ENCODE assay signal across 13 mouse cellular contexts in the genomic region with DNA sequence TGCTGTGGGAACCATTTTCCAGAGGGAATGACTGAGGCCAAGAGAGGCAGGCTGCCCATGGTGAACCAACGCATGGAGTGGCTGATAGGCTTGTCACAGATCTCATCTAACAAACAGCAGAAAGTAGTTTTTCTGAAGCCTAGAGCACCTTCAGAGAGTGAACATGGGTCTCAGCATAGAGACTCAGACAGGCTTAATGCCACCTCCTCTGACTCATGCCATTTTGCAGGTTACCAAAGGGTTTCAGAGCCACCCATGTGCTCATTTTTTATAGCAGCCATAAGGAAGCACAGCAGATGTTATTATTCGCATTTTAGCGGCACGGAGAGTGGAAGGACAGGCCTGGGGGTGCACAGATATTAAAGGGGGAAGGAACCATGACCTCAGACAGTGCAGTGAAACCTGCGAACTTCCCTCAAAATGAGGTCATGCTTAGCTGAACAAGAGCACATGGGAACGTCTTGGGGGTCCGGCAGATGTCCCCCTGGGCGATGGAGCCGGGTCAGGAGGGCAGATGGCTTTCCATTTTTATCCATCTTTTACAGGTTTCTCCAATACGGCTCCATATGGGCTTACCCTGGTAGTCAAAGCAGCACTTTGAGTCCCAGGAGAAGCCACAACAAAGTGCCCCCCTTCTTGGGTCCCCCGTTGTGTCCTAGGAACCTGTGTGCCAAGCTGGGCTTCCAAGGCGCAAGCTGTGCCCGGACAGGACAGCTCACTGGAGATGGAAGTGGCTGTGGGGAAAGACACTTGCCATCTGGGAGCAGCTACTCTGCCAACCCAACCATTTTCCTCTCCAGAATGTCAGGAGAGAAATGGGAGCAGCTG.
DNase-seq lines count a peak whose midpoint lies in the region; ATAC-seq and TF ChIP-seq lines count a peak whose summit lies in the region.
"Had no signal": no experiment of that assay in that cellular context is flagged by ENCODE, and none has a peak within 500 bp of the region (broad histone marks: within the 10 kb centered on the region; RNA-seq: fewer than 3 reads in every experiment).

No protein-coding gene starts in this region.

- H3K9ac ChIP-seq in hindbrain, embryonic 16.5 days (ENCODE audit: low read depth, low read length): no peak overlapping the region
- no peak overlapping the region for H3K9ac ChIP-seq in forebrain, postnatal 0 days
- H3K9ac ChIP-seq: liver, embryonic 14.5 days had no signal

- H3K36me3 ChIP-seq in hindbrain, embryonic 16.5 days (ENCODE audit: control insufficient read depth, insufficient read depth, low read length): no peaks in the 10 kb centered on the region
- no peaks in the 10 kb centered on the region for H3K36me3 ChIP-seq in hindbrain, embryonic 10.5 days
- H3K36me3 ChIP-seq in forebrain, postnatal 0 days (ENCODE audit: insufficient read depth): no peaks in the 10 kb centered on the region

- no peaks in the 10 kb centered on the region for H3K9me3 ChIP-seq in hindbrain, embryonic 16.5 days (ENCODE audit: control insufficient read depth, low read length)
- H3K9me3 ChIP-seq in hindbrain, embryonic 10.5 days: 0 out of 2 replicates have a peak, but pooled peaks cover 2% of the 10 kb centered on the region
- H3K9me3 ChIP-seq in forebrain, postnatal 0 days (ENCODE audit: low read length): 0 out of 2 replicates have a peak, but pooled peaks cover 1% of the 10 kb centered on the region

- intact Hi-C loops in gastrocnemius, adult 2 months (cut with DNase I): no loop called here

- no peak for DNase-seq in hindbrain, embryonic 10.5 days (ENCODE audit: low spot score)
- DNase-seq in brain, adult 2 months (ENCODE audit: low read depth, low spot score): peak; percentile 98
- DNase-seq in cerebellum, adult 11-12 months: peak; percentile 99
- DNase-seq in forebrain, postnatal 0 days: peak; percentile 45
- no peak for DNase-seq in adrenal gland, postnatal 4 days (ENCODE audit: low spot score in 2 of 2)
- DNase-seq in gastrocnemius, adult 2 months: no peak
- DNase-seq: gastrocnemius, postnatal 14 days; heart, postnatal 4 days; kidney, postnatal 10 days; right cerebral cortex, postnatal 4 days had no signal

- H3K27me3 ChIP-seq in hindbrain, embryonic 16.5 days (replicated peaks; ENCODE audit: control insufficient read depth, insufficient read depth, low read length): no peaks in the 10 kb centered on the region
- 0 out of 2 replicates have a peak, but pooled peaks cover 4% of the 10 kb centered on the region for H3K27me3 ChIP-seq in hindbrain, embryonic 10.5 days (ENCODE audit: insufficient read depth, poor library complexity, severe bottlenecking)
- no peaks in the 10 kb centered on the region for H3K27me3 ChIP-seq in forebrain, postnatal 0 days (ENCODE audit: insufficient read depth, low read length)

- no peak overlapping the region; the same call in 1 of the 2 replicates for H3K27ac ChIP-seq in hindbrain, embryonic 16.5 days (ENCODE audit: low read depth, low read length)
- no peak overlapping the region; the same call in 1 of the 2 replicates for H3K27ac ChIP-seq in hindbrain, embryonic 10.5 days
- no peak overlapping the region for H3K27ac ChIP-seq in forebrain, postnatal 0 days (ENCODE audit: low read depth, low read length)
- no peak overlapping the region for H3K27ac ChIP-seq in gastrocnemius, adult 2 months
- H3K27ac ChIP-seq: liver, embryonic 14.5 days; macrophage had no signal

- WGBS in hindbrain, embryonic 16.5 days: 71% methylated on average over 13 of the region's 13 CpGs
- 84% methylated on average over 13 of the region's 13 CpGs for WGBS in hindbrain, embryonic 10.5 days
- WGBS in forebrain, postnatal 0 days: 68% methylated on average over 13 of the region's 13 CpGs

- ATAC-seq in hindbrain, embryonic 16.5 days: peak; percentile 56
- peak; percentile 86 for ATAC-seq in forebrain, postnatal 0 days

- H3K4me2 ChIP-seq in hindbrain, embryonic 16.5 days (ENCODE audit: low read length): no peak overlapping the region
- no peak overlapping the region for H3K4me2 ChIP-seq in forebrain, postnatal 0 days (ENCODE audit: low read depth)

- no peaks in the 10 kb centered on the region for H3K4me1 ChIP-seq in hindbrain, embryonic 16.5 days (ENCODE audit: control insufficient read depth, insufficient read depth, low read depth, low read length)
- peaks cover 11% of the 10 kb centered on the region for H3K4me1 ChIP-seq in hindbrain, embryonic 10.5 days (replicated peaks)
- H3K4me1 ChIP-seq in forebrain, postnatal 0 days (ENCODE audit: insufficient read depth): no peaks in the 10 kb centered on the region

- no peak for TF ChIP-seq CTCF in forebrain, postnatal 0 days (IDR thresholded peaks at IDR 0.05; ENCODE audit: low read depth)
- no peak for TF ChIP-seq CTCF in gastrocnemius, adult 2 months (IDR thresholded peaks at IDR 0.05)

- H3K4me3 ChIP-seq in hindbrain, embryonic 16.5 days (ENCODE audit: low read length): no peak overlapping the region
- no peak overlapping the region for H3K4me3 ChIP-seq in hindbrain, embryonic 10.5 days
- no peak overlapping the region for H3K4me3 ChIP-seq in forebrain, postnatal 0 days (ENCODE audit: low read depth, low read length)
- H3K4me3 ChIP-seq in gastrocnemius, adult 2 months: no peak overlapping the region

Comparison
In these comparisons a context has a peak if more than half of its experiments do, and no peak if none do; other contexts are left out.
1. DNase-seq: peak in brain, adult 2 months (single experiment), cerebellum, adult 11-12 months (single experiment) and forebrain, postnatal 0 days (single experiment); none in hindbrain, embryonic 10.5 days (single experiment), adrenal gland, postnatal 4 days (0 of 2) and gastrocnemius, adult 2 months (single experiment).